Mouse (Mus musculus) MEL (cell line): ENCODE results near the gene Vamp2. TPM values are rescaled to one million over a fixed set of nuclear protein-coding genes. Genes with fewer than 3 reads are reported as not detected.

ENCODE experiments used
- DNase-seq: peaks from one replicate; pipeline ENCODE4 v3.0.0; 2011; ENCODE audit warnings: low read depth, low spot score
- H3K27ac ChIP-seq: 2 replicates; pipeline ENCODE4 v1.5.1; 2012; ENCODE audit warnings: low read depth, mild to moderate bottlenecking, control low read depth, low read length, moderate library complexity; ENCODE audit not compliant: control insufficient read depth
- H3K27me3 ChIP-seq, 2 experiments: fragments of 150-350 bp in 1 of 2; sonication (generic) in 1 of 2; 2 replicates each; pipeline ENCODE4 v1.6.1; 2012; ENCODE audit warnings: low read length in 2 of 2, mild to moderate bottlenecking in 2 of 2, improper control_type of control experiment in 1 of 2, moderate library complexity in 1 of 2; ENCODE audit not compliant: insufficient read depth in 2 of 2, control insufficient read depth in 1 of 2
- H3K36me3 ChIP-seq, 2 experiments: 2 replicates each; pipeline ENCODE4 v1.6.1; 2012 to 2014; ENCODE audit warnings: low read length in 2 of 2, improper control_type of control experiment in 1 of 2, inconsistent platforms in 1 of 2, mild to moderate bottlenecking in 1 of 2; ENCODE audit not compliant: insufficient read depth in 2 of 2, control insufficient read depth in 1 of 2
- H3K4me1 ChIP-seq, 2 experiments: fragments of 150-350 bp in 1 of 2; sonication (generic) in 1 of 2; 2 replicates each; pipeline ENCODE4 v1.6.1; 2012; ENCODE audit warnings: low read length in 2 of 2, improper control_type of control experiment in 1 of 2, mild to moderate bottlenecking in 1 of 2; ENCODE audit not compliant: insufficient read depth in 2 of 2, control insufficient read depth in 1 of 2
- H3K4me3 ChIP-seq, 2 experiments: fragments of 150-350 bp in 1 of 2; sonication (generic) in 1 of 2; 2 replicates each; pipeline ENCODE4 v1.5.1; 2012; ENCODE audit warnings: low read depth in 2 of 2, low read length in 2 of 2, mild to moderate bottlenecking in 2 of 2, moderate library complexity in 2 of 2, control low read depth in 1 of 2, improper control_type of control experiment in 1 of 2; ENCODE audit not compliant: control insufficient read depth in 1 of 2, insufficient read depth in 1 of 2
- H3K79me2 ChIP-seq: 2 replicates; pipeline ENCODE4 v1.6.1; 2012; ENCODE audit warnings: mild to moderate bottlenecking, low read length, moderate library complexity; ENCODE audit not compliant: control insufficient read depth, poor library complexity, insufficient read depth
- H3K9ac ChIP-seq: 2 replicates; pipeline ENCODE4 v1.6.1; 2012; ENCODE audit warnings: low read depth, mild to moderate bottlenecking, control low read depth, low read length, moderate library complexity; ENCODE audit not compliant: control insufficient read depth, poor library complexity, severe bottlenecking
- H3K9me3 ChIP-seq: fragments of 150-350 bp; sonication (generic); replicated peaks from 2 replicates; pipeline ENCODE4 v1.6.1; 2012; ENCODE audit warnings: mild to moderate bottlenecking, low read length, improper control_type of control experiment, moderate library complexity; ENCODE audit not compliant: insufficient read depth
- BHLHE40 ChIP-seq: IDR thresholded peaks from 2 replicates; pipeline ENCODE4 v1.6.1; 2012; ENCODE audit warnings: low read depth, mild to moderate bottlenecking, inconsistent platforms, low read length, improper control_type of control experiment, borderline replicate concordance
- CHD2 ChIP-seq: IDR thresholded peaks from 2 replicates; pipeline ENCODE4 v1.6.1; 2011; ENCODE audit warnings: low read length, improper control_type of control experiment
- E2F4 ChIP-seq: IDR thresholded peaks from 2 replicates; pipeline ENCODE4 v1.6.1; 2011; ENCODE audit warnings: low read depth, low read length, improper control_type of control experiment, borderline replicate concordance
- EP300 ChIP-seq, 2 experiments: IDR thresholded peaks; 2 replicates each; pipeline ENCODE4 v1.6.1; 2011; ENCODE audit warnings: improper control_type of control experiment in 2 of 2, low read length in 2 of 2, low read depth in 1 of 2, mild to moderate bottlenecking in 1 of 2
- ETS1 ChIP-seq: IDR thresholded peaks from 2 replicates; pipeline ENCODE4 v1.6.1; 2012; ENCODE audit warnings: low read depth, mild to moderate bottlenecking, inconsistent platforms, low read length, improper control_type of control experiment, moderate library complexity
- GABPA ChIP-seq: IDR thresholded peaks from 2 replicates; pipeline ENCODE4 v1.6.1; 2012; ENCODE audit warnings: low read depth, mild to moderate bottlenecking, inconsistent platforms, low read length, improper control_type of control experiment, moderate library complexity
- GATA1 ChIP-seq: IDR thresholded peaks from 2 replicates; pipeline ENCODE4 v1.6.1; 2011; ENCODE audit warnings: low read depth, low read length, improper control_type of control experiment
- HCFC1 ChIP-seq: IDR thresholded peaks from 2 replicates; pipeline ENCODE4 v1.6.1; 2012; ENCODE audit warnings: low read depth, mild to moderate bottlenecking, inconsistent platforms, low read length, improper control_type of control experiment, moderate library complexity
- JUND ChIP-seq: IDR thresholded peaks from 2 replicates; pipeline ENCODE4 v1.6.1; 2011; ENCODE audit warnings: low read depth, mild to moderate bottlenecking, improper control_type of control experiment, low read length
- MAFK ChIP-seq: IDR thresholded peaks from 2 replicates; pipeline ENCODE4 v1.6.1; 2011; ENCODE audit warnings: low read depth, mild to moderate bottlenecking, low read length, improper control_type of control experiment, borderline replicate concordance
- MAX ChIP-seq: IDR thresholded peaks from 2 replicates; pipeline ENCODE4 v1.6.1; 2011; ENCODE audit warnings: low read length, improper control_type of control experiment
- MAZ ChIP-seq: IDR thresholded peaks from 2 replicates; pipeline ENCODE4 v1.6.1; 2012; ENCODE audit warnings: low read depth, mild to moderate bottlenecking, inconsistent platforms, low read length, improper control_type of control experiment
- MEF2A ChIP-seq: IDR thresholded peaks from 2 replicates; pipeline ENCODE4 v1.6.1; 2014; ENCODE audit warnings: low read depth, mild to moderate bottlenecking, inconsistent platforms, low read length, improper control_type of control experiment; ENCODE audit not compliant: poor library complexity, insufficient replicate concordance, severe bottlenecking; ENCODE audit errors: extremely low read depth
- MXI1 ChIP-seq: IDR thresholded peaks from 2 replicates; pipeline ENCODE4 v1.6.1; 2011; ENCODE audit warnings: mild to moderate bottlenecking, low read depth, low read length, improper control_type of control experiment
- NELFE ChIP-seq: IDR thresholded peaks from 2 replicates; pipeline ENCODE4 v1.6.1; 2011; ENCODE audit warnings: low read depth, low read length, improper control_type of control experiment
- NRF1 ChIP-seq: IDR thresholded peaks from 2 replicates; pipeline ENCODE4 v1.6.1; 2014; ENCODE audit warnings: low read depth, mild to moderate bottlenecking, inconsistent platforms, low read length, improper control_type of control experiment, moderate library complexity; ENCODE audit not compliant: poor library complexity, insufficient read depth, severe bottlenecking
- POLR2A ChIP-seq, 2 experiments: IDR thresholded peaks; 2 replicates each; pipeline ENCODE4 v1.6.1; 2011 to 2012; ENCODE audit warnings: low read length in 2 of 2, mild to moderate bottlenecking in 2 of 2, control low read depth in 1 of 2, improper control_type of control experiment in 1 of 2, low read depth in 1 of 2, moderate library complexity in 1 of 2; ENCODE audit not compliant: control insufficient read depth in 1 of 2, insufficient read depth in 1 of 2, poor library complexity in 1 of 2
- POLR2AphosphoS2 ChIP-seq: IDR thresholded peaks from 2 replicates; pipeline ENCODE4 v1.6.1; 2011; ENCODE audit warnings: low read length, improper control_type of control experiment
- RAD21 ChIP-seq: IDR thresholded peaks from 2 replicates; pipeline ENCODE4 v1.6.1; 2011; ENCODE audit warnings: mild to moderate bottlenecking, low read depth, low read length, improper control_type of control experiment
- SIN3A ChIP-seq: IDR thresholded peaks from 2 replicates; pipeline ENCODE4 v1.6.1; 2012; ENCODE audit warnings: low read length, improper control_type of control experiment, inconsistent platforms
- TBP ChIP-seq: IDR thresholded peaks from 2 replicates; pipeline ENCODE4 v1.8.0; 2011; ENCODE audit warnings: low read depth, low read length, improper control_type of control experiment
- TCF12 ChIP-seq: IDR thresholded peaks from 2 replicates; pipeline ENCODE4 v1.6.1; 2014; ENCODE audit warnings: low read depth, mild to moderate bottlenecking, inconsistent platforms, low read length, improper control_type of control experiment, moderate library complexity
- UBTF ChIP-seq: IDR thresholded peaks from 2 replicates; pipeline ENCODE4 v1.6.1; 2012; ENCODE audit warnings: low read depth, mild to moderate bottlenecking, inconsistent platforms, low read length, improper control_type of control experiment, moderate library complexity, borderline replicate concordance; ENCODE audit not compliant: insufficient read depth
- USF1 ChIP-seq: IDR thresholded peaks from 2 replicates; pipeline ENCODE4 v1.6.1; 2014; ENCODE audit warnings: low read depth, mild to moderate bottlenecking, inconsistent platforms, low read length, improper control_type of control experiment, moderate library complexity
- USF2 ChIP-seq, 2 experiments: IDR thresholded peaks; 2 replicates each; pipeline ENCODE4 v1.6.1; 2011 to 2012; ENCODE audit warnings: improper control_type of control experiment in 2 of 2, low read length in 2 of 2, borderline replicate concordance in 1 of 2, inconsistent platforms in 1 of 2, low read depth in 1 of 2, mild to moderate bottlenecking in 1 of 2; ENCODE audit not compliant: insufficient read depth in 1 of 2
- ZKSCAN1 ChIP-seq: IDR thresholded peaks from 2 replicates; pipeline ENCODE4 v1.6.1; 2012; ENCODE audit warnings: low read depth, mild to moderate bottlenecking, inconsistent platforms, low read length, improper control_type of control experiment, moderate library complexity
- ZMIZ1 ChIP-seq: IDR thresholded peaks from 2 replicates; pipeline ENCODE4 v1.6.1; 2012; ENCODE audit warnings: low read depth, mild to moderate bottlenecking, inconsistent platforms, low read length, improper control_type of control experiment, moderate library complexity
- ZNF384 ChIP-seq: IDR thresholded peaks from 2 replicates; pipeline ENCODE4 v1.6.1; 2012; ENCODE audit warnings: low read depth, mild to moderate bottlenecking, inconsistent platforms, low read length, improper control_type of control experiment
- polyA plus RNA-seq, 2 experiments: library from polyadenylated mRNA; stranded (reverse) in 1 of 2; unstranded in 1 of 2; fragments of >175 nt in 1 of 2; fragments of >200 nt in 1 of 2; gene quantifications; 2 replicates each; pipeline versions ENCODE4 v1.2.1 to v1.2.4; 2012; ENCODE audit warnings: low replicate concordance in 2 of 2, low read depth in 1 of 2; ENCODE audit not compliant: insufficient read length in 2 of 2, insufficient read depth in 1 of 2, missing spikeins in 1 of 2
- total RNA-seq: library from RNA; depleted of rRNA; stranded (reverse); fragments of 300-350 nt; gene quantifications from 2 replicates; pipeline ENCODE4 v1.2.3, GENCODE M21; 2012

The Vamp2 gene
- total and polyA plus RNA-seq, 3 experiments = 3.3 to 28.9 TPM; not detected in 1

DNA sequence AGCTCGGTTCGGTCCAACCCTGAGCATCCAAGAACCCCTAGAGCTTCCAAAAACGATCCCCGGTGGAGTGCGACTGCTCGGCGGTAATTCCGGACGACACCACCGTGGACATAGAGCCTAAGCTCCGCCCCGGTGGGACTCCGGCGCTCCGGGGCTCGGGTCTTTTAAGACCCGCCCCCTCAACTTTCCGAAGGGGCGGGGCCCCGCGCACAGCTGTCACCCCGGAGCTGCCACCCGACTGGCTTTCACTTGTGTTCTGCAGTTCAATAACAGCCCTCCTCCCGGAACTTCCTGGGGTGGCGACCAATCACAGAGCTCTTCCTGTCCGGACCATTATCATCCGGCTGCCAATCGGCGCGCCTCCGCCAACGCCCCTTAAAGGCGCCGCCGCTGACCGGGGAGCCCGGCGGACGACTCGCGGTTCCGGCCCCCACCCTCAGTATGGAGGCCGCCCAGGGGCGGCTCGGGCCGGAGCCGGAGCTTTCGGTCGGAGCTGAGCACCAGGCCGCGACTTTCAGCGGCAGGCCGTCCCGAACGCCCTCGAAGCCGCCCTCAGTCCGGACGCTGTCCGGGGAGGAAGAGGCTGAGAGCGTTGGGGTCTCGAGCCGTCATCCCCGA is 28.8 kb upstream of the Vamp2 start, which contains the start of gene Borcs6 (continued):
- TF ChIP-seq MXI1 (peak; percentile 95), MAZ (peak; percentile 97), NRF1 (0 out of 2 replicates have a peak, but pooled peaks have one; percentile 38), NELFE (peak; percentile 44; the same call in 1 of the 2 replicates), MEF2A (no peak), ZNF384 (no peak), UBTF (0 out of 2 replicates have a peak, but pooled peaks have one; percentile 84), EP300 (IDR thresholded peaks at IDR 0.05; ENCODE audit: low read depth in 1 of 2, low read length in 2 of 2) (no peak), RAD21 (no peak), ZKSCAN1 (no peak), TBP (no peak; the same call in 1 of the 2 replicates), MAFK (no peak), TCF12 (peak; percentile 39; the same call in 1 of the 2 replicates), MAX (peak; percentile 87), SIN3A (peak; percentile 100), GATA1 (peak; percentile 59; the same call in 1 of the 2 replicates), USF2 (IDR thresholded peaks at IDR 0.05; ENCODE audit: borderline replicate concordance in 1 of 2, insufficient read depth in 1 of 2, low read depth in 1 of 2, low read length in 2 of 2) (no peak), POLR2A (IDR thresholded peaks at IDR 0.05; ENCODE audit: control insufficient read depth in 1 of 2, insufficient read depth in 1 of 2, low read depth in 1 of 2, low read length in 2 of 2, poor library complexity in 1 of 2) (peak; percentile 27 to 58; a peak in 3 of 4 replicates), BHLHE40 (no peak), HCFC1 (peak; percentile 91), GABPA (no peak), JUND (no peak)
- TF ChIP-seq, all 39 proteins: peak for 17

DNA sequence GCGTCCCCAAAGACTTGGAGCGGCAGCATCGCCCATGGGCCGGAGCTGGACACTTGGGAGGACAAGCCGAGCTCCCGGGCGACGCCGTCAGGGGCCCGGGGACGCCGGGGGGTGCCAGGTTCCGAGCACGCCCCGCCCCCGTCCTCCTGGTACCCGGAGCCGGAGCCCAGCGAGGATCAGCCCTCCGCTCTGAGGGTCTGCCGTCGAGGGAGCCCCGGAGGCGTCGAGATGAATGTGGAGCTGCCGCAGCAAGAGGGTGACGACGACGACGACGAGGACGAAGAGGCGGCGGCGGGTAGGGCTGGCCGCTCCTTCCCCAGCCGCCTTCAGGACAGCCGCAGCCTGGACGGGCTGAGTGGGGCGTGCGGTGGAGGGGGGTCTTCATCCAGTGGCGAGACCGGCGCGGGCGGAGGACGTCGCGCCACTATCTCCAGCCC is 28.3 kb upstream of the Vamp2 start:
- Histone ChIP-seq H3K9me3 (no peaks in the 10 kb centered on the region), H3K4me3 (peak overlapping the region; percentile 84 to 87), H3K9ac (peak overlapping the region; percentile 80)
- TF ChIP-seq JUND (no peak), POLR2AphosphoS2 (no peak), E2F4 (no peak), ZMIZ1 (no peak), ZNF384 (no peak), ETS1 (0 out of 2 replicates have a peak, but pooled peaks have one; percentile 6), RAD21 (no peak), MAX (peak; percentile 62; the same call in 1 of the 2 replicates), GATA1 (no peak), CHD2 (no peak), TBP (no peak), NRF1 (no peak), MXI1 (no peak), TCF12 (0 out of 2 replicates have a peak, but pooled peaks have one; percentile 1), USF1 (no peak), UBTF (peak; percentile 81; the same call in 1 of the 2 replicates), EP300 (IDR thresholded peaks at IDR 0.05; ENCODE audit: low read depth in 1 of 2, low read length in 2 of 2) (no peak)
- TF ChIP-seq, all 39 proteins: peak for 4
- Histone ChIP-seq H3K79me2 (peaks cover 10% of the 10 kb centered on the region; the same call in 1 of the 2 replicates), H3K36me3 (peaks cover 0 to 6% of the 10 kb centered on the region in 2 experiments; a peak in 2 of 4 replicates), H3K27me3 (no peaks in the 10 kb centered on the region), H3K27ac (peak overlapping the region; percentile 23), H3K4me1 (peaks cover 0 to 13% of the 10 kb centered on the region in 2 experiments; a peak in 2 of 4 replicates)
- DNase-seq = peak; percentile 81
